Mouse (Mus musculus) heart, postnatal 4 days (tissue): ENCODE measurements at regions not wholly inside any gene's neighbourhood (a gene's known extent, or its start where the extent isn't known, plus 50 kb on each side); places are given as distances from the start of the nearest gene placed in this dataset.

ENCODE experiments used
- DNase-seq: peaks from one replicate; pipeline ENCODE4 v3.0.0; 2021

GRCm38 (mm10) chr8:103902516-103902915 lies 198.9 kb upstream of the Cdh5 start:
- no peak for DNase-seq

GRCm38 (mm10) chr8:103903635-103904034 lies 197.8 kb upstream of the Cdh5 start:
- no peak for DNase-seq

GRCm38 (mm10) chr8:103907662-103908061 lies 193.8 kb upstream of the Cdh5 start:
- DNase-seq = no peak

DNA sequence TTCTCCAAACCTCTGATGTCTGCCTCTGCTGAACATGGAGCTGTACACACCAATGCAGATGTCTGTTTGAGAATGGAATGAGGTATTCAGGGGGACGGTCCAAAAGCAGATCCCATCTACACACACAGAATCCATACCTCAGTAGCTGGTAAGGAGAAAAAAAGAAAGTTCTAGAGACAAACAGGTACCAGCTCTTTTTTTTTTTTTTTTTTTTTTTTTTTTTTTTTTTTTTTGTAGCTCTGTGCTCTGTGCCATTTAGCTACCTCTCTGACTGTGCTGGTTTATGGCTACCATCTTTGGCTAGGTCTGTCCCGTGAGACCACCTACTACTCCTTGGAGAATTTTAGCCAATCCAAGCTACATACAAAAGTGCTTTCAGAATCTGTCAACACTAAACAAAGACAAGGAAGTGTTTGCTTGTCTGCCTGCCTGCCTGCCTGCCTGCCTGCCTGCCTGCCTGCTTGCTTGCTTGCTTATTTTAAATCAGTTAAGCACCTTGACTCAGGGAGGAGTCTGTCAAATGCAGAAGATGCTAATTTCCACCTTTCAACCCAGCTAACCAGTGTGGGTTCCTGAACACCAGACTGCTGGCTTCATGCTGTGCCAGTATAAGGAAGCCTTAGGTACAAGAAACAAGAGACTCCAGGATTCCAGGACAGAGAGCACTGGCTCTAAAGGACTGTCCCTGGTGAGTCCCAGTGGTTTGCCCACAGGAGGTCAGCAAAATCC lies 190.0 kb upstream of the Cdh5 start:
- no peak for DNase-seq

GRCm38 (mm10) chr8:103912983-103913926 lies 188.2 kb upstream of the Cdh5 start:
- peak; percentile 23 for DNase-seq

GRCm38 (mm10) chr8:103913927-103914640 lies 187.3 kb upstream of the Cdh5 start:
- DNase-seq = peak; percentile 52

DNA sequence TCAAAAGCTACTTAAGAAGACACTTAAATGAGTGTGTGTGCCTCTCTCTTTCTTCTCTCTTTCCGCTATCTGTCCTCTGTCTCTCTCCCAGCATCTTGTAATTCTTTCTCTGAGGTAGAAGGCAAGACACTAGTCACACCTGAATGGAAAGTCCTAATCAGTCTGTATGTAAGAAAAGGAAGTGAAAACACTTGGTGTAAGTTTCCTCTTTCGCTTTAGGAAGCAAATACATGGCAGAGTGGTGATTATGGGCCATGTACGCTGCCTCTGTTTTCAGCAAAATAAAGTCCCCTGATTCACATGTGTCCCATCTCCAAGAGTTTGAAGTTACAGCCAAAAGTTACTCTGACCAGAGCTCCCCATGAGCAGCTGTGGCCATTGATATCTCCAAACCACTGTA lies 182.1 kb upstream of the Cdh5 start:
- DNase-seq = no peak

DNA sequence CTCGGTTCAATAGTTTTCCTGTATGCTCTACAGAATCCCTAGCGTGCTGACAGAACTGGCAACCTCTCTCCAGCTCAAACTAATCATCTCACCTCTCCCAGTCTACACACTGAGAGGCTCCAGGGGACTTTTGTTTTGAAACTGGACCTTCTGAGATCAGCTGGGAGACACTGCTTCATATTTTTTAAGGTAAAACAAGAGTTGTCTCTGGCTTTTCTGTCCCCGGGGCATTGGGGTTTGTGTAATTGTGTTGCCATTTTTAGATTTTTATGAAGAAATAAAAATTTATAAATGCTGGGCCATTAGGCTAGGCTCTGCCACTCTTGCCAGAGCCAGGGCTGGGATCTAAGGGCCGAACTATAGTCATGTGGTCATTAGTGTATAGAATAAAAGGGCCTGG lies 179.8 kb upstream of the Cdh5 start:
- DNase-seq = no peak

DNA sequence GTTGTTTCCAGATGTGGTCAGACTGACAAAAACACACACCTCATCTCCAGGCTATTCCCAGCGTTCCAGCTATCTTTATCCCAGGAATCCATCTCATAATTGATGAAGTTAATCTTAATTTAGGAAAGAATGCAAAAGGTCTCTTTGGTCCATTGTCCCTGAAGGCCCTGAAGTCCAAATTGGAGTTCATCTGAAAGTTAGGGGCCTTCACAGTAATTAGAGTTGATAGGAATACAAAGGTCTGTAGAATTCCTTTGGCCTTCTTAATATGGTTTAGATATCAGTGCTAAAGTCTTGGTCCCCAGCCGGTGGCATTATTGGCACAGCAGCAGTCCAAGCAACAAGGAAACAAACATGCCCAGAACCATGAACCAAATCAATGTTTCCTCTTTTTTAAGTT lies 178.7 kb upstream of the Cdh5 start:
- no peak for DNase-seq

GRCm38 (mm10) chr8:103932681-103933080 lies 168.7 kb upstream of the Cdh5 start:
- no peak for DNase-seq

DNA sequence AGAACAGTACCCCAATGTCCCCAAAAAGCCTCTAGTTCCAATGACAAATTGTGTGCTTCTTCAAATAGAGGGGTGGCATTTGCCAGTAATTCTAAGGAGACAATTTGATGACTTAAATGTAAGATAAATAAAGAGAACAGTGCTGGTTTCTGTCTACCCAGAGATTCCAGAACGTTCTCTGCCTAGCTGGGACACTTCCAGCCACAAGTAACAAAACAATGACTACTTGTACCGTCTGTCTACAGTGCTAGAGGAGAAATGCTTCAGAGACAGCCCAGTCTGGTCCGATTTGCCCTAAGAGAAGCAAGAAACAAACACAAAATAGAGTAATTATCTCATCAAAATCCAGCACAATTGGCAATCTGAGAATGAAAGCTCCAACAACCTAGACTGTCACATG lies 164.9 kb upstream of the Cdh5 start:
- DNase-seq = no peak

DNA sequence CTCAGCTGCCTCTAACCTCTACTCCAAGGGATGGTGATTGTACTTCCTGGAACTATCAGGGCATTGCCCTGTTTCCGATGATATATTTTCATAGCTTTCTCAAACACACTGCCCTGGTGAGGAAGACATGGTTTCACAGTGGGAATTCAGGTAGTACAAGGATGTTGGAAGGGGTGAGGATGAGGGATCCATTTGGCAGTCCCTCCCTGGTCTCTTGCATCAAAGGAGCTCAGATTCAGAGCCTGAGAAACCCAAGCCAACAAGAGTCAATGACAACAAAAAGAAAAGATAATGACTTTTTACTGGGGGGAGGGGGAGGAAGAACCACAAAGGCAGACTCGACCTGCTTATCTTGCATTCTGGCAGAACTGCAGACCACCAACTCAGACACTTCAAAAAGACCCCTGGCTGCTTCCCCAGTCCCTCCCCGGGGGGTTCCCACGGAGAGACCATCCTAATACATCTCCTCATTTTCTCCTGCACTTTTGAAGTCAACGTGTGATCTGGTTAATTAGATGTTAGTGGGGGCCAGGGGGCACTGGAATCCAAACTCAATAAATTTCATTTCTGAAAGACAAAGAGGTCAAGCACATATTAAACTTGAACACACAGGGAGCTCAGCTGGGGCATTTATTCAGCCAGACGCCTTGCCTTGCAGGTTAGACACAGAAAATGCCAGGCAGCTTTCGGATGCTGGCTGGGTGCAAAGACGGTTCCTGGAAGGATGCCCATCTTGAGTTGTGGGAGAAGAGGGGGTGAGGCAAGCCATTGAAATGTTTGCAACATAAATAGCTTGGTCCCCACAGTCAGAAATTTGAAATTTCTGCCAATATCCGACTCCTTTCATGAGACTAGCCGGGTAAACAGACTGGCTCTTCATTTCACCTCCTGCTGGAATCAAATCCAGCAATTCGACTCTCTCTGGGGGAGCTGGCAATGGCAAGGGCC lies 162.9 kb upstream of the Cdh5 start:
- DNase-seq = peak; percentile 10

- DNase-seq = no peak
Measured at GRCm38 (mm10) chr8:103940958-103941532, 160.4 kb upstream of the Cdh5 start.

GRCm38 (mm10) chr8:103948474-103948873 lies 153.0 kb upstream of the Cdh5 start:
- no peak for DNase-seq

DNA sequence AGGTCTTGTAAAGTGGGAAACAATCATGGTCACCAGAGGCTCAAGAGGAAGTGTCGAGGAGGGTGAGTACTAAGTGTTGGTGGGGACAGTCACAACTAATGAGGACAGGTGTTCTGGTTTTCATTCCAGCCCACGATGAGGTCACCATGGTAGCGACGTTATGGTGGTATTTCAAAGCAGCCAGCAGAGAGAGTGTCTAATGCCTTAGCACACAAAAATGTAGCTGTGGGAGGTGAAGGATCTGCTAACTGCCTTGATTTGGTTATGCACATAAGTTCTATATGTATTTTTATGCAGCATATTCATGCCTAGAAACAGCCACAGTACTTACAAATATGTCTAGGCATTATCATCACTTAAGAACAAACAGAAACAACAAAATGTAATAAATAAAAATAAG lies 151.0 kb upstream of the Cdh5 start:
- no peak for DNase-seq

- DNase-seq = no peak
Measured at GRCm38 (mm10) chr8:103953586-103953985, 147.8 kb upstream of the Cdh5 start.

GRCm38 (mm10) chr8:103955568-103956260 lies 145.7 kb upstream of the Cdh5 start:
- DNase-seq = no peak

GRCm38 (mm10) chr8:103964293-103964918 lies 137.0 kb upstream of the Cdh5 start:
- DNase-seq = peak; percentile 39

DNA sequence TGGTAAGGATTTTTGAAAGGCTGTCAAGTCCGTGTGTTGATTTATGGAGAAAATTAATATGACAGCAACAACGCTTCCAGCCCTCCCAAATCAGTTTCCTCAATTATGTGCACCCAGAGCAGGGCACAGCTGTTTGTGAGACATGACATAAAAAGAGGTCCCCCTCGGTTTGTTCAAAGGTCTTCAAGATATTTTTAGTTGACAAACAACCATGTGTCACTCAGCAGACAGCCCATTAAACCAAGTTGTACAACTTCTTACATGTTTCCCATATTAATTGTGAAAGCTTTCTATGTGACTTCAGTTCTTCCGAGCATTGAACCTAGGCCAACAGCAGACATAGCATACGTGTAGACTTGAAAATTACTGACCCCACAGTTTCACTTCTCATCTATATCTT lies 131.5 kb upstream of the Cdh5 start:
- no peak for DNase-seq

DNA sequence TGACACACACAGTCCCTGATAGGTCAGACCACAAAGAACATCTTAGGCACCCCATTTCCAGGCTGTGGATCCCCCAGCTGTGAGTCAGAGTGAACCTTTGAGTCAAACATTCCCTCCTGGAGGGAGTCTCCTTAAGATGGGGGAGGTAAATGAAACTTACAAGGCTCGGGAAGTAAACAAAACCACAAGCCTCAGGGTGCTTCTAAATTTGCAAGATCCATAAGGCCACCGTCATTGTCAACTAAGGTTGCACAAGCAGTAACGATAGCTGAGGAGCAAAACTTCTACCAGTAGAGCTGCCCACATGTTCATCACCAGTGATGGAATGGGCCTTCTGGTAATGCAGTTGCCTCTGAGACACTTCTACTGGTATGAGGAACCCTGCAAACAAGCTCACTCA lies 130.9 kb upstream of the Cdh5 start:
- no peak for DNase-seq
